Mouse (Mus musculus) megakaryocyte-erythroid progenitor cell, adult 5 weeks (primary cell): ENCODE measurements around the gene Gm3629. TPM values are rescaled to one million over a fixed set of nuclear protein-coding genes. Genes with fewer than 3 reads are reported as not detected.

Experiments used
- polyA plus RNA-seq: library from polyadenylated mRNA; stranded (reverse); fragments of >175 nt; gene quantifications from 2 replicates; pipeline ENCODE4 v1.2.3, GENCODE M21; 2012

Gene Gm3629
- not detected in 2 replicates for polyA plus RNA-seq

GRCm38 (mm10) chr14:6590513-6590912 is at the start of gene Gm3629:
Gene Gm3629 (minus strand): TSS chr14:6590613.

GRCm38 (mm10) chr14:6622318-6622717 is 31.9 kb upstream of the Gm3629 start, which contains the start of gene Gm3460:
Gene Gm3460 (minus strand): TSS chr14:6622418.

GRCm38 (mm10) chr14:6537190-6537589 is 53.2 kb downstream of the Gm3629 start, which contains the start of gene Gm8356:
Gene Gm8356 (minus strand): TSS chr14:6537290.

Other genes starting within 250 kb of the Gm3629 start
- gene Gm3618, start 246.9 kb downstream of the Gm3629 start, polyA plus RNA-seq = not detected in 2 replicates
- not detected in 2 replicates for gene Gm16440, start 200.3 kb downstream of the Gm3629 start, polyA plus RNA-seq
- not detected in 2 replicates for gene Gm3591, start 178.1 kb downstream of the Gm3629 start, polyA plus RNA-seq
- gene Gm3594, start 146.0 kb downstream of the Gm3629 start, polyA plus RNA-seq = not detected in 2 replicates
- 0.24 TPM in 1 of 2 replicates, not detected in the other for gene Gm8356, start 53.3 kb downstream of the Gm3629 start, polyA plus RNA-seq
- gene Gm3460, start 31.8 kb upstream of the Gm3629 start, polyA plus RNA-seq = not detected in 2 replicates
- not detected in 2 replicates for gene Gm10251, start 93.6 kb upstream of the Gm3629 start, polyA plus RNA-seq
- gene Gm8050, start 129.6 kb upstream of the Gm3629 start, polyA plus RNA-seq = not detected in 2 replicates
- gene Gm3636, start 151.7 kb upstream of the Gm3629 start, polyA plus RNA-seq = not detected in 2 replicates
- gene Gm8362, start 183.8 kb upstream of the Gm3629 start, polyA plus RNA-seq = not detected in 2 replicates
- gene Gm3642, start 249.7 kb upstream of the Gm3629 start, polyA plus RNA-seq = not detected in 2 replicates